Mouse (Mus musculus) ES-E14 (cell line): ENCODE measurements at regions not wholly inside any gene's neighbourhood (a gene's known extent, or its start where the extent isn't known, plus 50 kb on each side); places are given as distances from the start of the nearest gene placed in this dataset.
A peak's percentile ranks its signal among the peaks of the same experiment; 100 is the strongest.

Experiments
- DNase-seq: peaks from one replicate; pipeline ENCODE4 v3.0.0-alpha.2; 2013; ENCODE audit warnings: low read depth, low spot score
- H3K27ac ChIP-seq: 2 replicates; pipeline ENCODE4 v1.5.1; 2012; ENCODE audit warnings: low read depth, mild to moderate bottlenecking, low read length, moderate library complexity, mixed read lengths; ENCODE audit not compliant: poor library complexity, insufficient read depth, severe bottlenecking
- H3K36me3 ChIP-seq: 2 replicates; pipeline ENCODE4 v1.6.1; 2012; ENCODE audit warnings: mild to moderate bottlenecking, low read length, moderate library complexity, mixed read lengths; ENCODE audit not compliant: control insufficient read depth, poor library complexity, insufficient read depth, severe bottlenecking
- H3K4me1 ChIP-seq, 2 experiments: fragments of 150-350 bp in 1 of 2; sonication (generic) in 1 of 2; 2 replicates each; pipeline ENCODE4 v1.6.1; 2012; ENCODE audit warnings: low read length in 2 of 2, mild to moderate bottlenecking in 1 of 2, mixed read lengths in 1 of 2; ENCODE audit not compliant: control insufficient read depth in 2 of 2, insufficient read depth in 2 of 2, poor library complexity in 1 of 2
- H3K4me3 ChIP-seq, 2 experiments: fragments of 150-350 bp in 1 of 2; sonication (generic) in 1 of 2; 2 replicates each; pipeline ENCODE4 v1.5.1; 2012; ENCODE audit warnings: low read length in 2 of 2, low read depth in 1 of 2, mild to moderate bottlenecking in 1 of 2, mixed read lengths in 1 of 2; ENCODE audit not compliant: insufficient read depth in 1 of 2, poor library complexity in 1 of 2, severe bottlenecking in 1 of 2
- H3K9ac ChIP-seq: 2 replicates; pipeline ENCODE4 v1.6.1; 2012; ENCODE audit warnings: low read depth, mild to moderate bottlenecking, low read length, mixed read lengths; ENCODE audit not compliant: poor library complexity, insufficient read depth, severe bottlenecking
- H3K9me3 ChIP-seq: fragments of 150-350 bp; sonication (generic); 2 replicates; pipeline ENCODE4 v1.6.1; 2012; ENCODE audit warnings: low read depth, mild to moderate bottlenecking, low read length; ENCODE audit not compliant: control insufficient read depth, insufficient read depth
- CHD2 ChIP-seq: IDR thresholded peaks from 2 replicates; pipeline ENCODE4 v1.6.1; 2014; ENCODE audit warnings: mild to moderate bottlenecking, low read depth, low read length, inconsistent platforms
- HCFC1 ChIP-seq: IDR thresholded peaks from 2 replicates; pipeline ENCODE4 v1.6.1; 2012; ENCODE audit warnings: low read length, inconsistent platforms, borderline replicate concordance; ENCODE audit not compliant: insufficient read depth
- MAFK ChIP-seq: IDR thresholded peaks from 2 replicates; pipeline ENCODE4 v1.6.1; 2014; ENCODE audit warnings: mild to moderate bottlenecking, low read depth, low read length, inconsistent platforms; ENCODE audit not compliant: insufficient read depth
- ZC3H11A ChIP-seq: IDR thresholded peaks from 2 replicates; pipeline ENCODE4 v1.6.1; 2012; ENCODE audit warnings: low read depth, mild to moderate bottlenecking, inconsistent platforms, low read length, borderline replicate concordance
- ZNF384 ChIP-seq: IDR thresholded peaks from 2 replicates; pipeline ENCODE4 v1.6.1; 2012; ENCODE audit warnings: low read depth, low read length, inconsistent platforms
- in situ Hi-C, 2 experiments: fragments of 600-800 bp; cut with MboI; formaldehyde crosslinking; loops; one replicate each; pipeline ENCODE4 v1.15.1; 2025; ENCODE audit warnings: low sequenced_read_pairs in 2 of 2, inconsistent platforms in 1 of 2; ENCODE audit not compliant: unreplicated experiment in 2 of 2

DNA sequence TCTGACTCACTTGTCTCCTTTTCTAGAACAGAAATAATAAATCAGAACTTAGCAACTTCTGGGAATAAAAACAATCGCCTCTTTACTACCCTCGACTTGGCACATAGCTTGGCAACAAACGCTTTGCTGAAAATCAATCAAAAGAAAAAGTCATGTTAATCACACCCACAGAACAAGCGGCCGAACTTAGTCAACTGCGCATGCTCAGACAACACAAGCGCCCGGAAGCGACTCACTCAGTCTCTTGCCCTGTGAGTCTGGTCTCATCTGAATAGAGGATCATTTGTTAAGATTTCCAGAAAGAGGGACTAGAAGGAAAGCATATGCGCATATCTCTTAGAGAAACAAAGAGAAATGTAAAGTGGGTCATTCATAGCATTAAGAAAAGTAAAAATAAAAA lies 375.8 kb downstream of the Gpd2 start:
- Histone ChIP-seq H3K4me3 (no peak overlapping the region), H3K27ac (no peak overlapping the region), H3K9ac (no peak overlapping the region), H3K4me1 (no peaks in the 10 kb centered on the region), H3K9me3 (no peaks in the 10 kb centered on the region), H3K36me3 (no peaks in the 10 kb centered on the region)
- no peak for TF ChIP-seq ZNF384
- TF ChIP-seq MAFK, result no peak
- no peak for TF ChIP-seq CHD2
- no peak for TF ChIP-seq HCFC1
- no peak for TF ChIP-seq ZC3H11A
- in situ Hi-C loops, result no loop called here
- DNase-seq, result peak; percentile 7

DNA sequence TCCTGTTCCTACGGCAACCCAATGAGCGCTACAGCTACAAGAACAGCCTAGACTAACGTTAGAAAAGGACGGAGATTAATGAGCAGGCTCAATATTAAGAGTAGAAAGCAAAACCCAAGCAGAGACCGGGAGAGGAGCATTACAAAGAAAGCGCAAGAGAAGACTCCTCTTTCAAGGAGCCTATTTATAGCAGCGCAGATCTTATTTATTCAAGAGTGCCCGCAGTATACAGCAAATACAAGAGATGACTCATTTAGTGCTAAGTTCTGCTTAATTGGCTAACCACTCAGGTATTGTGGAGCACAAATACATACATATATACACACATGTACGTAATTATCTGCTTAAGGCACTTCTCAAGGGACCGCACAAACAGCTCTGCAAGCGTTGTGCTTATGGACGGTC lies 377.2 kb downstream of the Gpd2 start:
- H3K9me3 ChIP-seq, result no peaks in the 10 kb centered on the region
- H3K4me3 ChIP-seq, result no peak overlapping the region
- H3K36me3 ChIP-seq, result no peaks in the 10 kb centered on the region
- TF ChIP-seq ZC3H11A (no peak), MAFK (no peak), CHD2 (no peak), ZNF384 (no peak), HCFC1 (no peak)
- no peak overlapping the region for H3K27ac ChIP-seq
- in situ Hi-C loops, result no loop called here
- H3K4me1 ChIP-seq, result no peaks in the 10 kb centered on the region
- no peak for DNase-seq
- H3K9ac ChIP-seq, result no peak overlapping the region

DNA sequence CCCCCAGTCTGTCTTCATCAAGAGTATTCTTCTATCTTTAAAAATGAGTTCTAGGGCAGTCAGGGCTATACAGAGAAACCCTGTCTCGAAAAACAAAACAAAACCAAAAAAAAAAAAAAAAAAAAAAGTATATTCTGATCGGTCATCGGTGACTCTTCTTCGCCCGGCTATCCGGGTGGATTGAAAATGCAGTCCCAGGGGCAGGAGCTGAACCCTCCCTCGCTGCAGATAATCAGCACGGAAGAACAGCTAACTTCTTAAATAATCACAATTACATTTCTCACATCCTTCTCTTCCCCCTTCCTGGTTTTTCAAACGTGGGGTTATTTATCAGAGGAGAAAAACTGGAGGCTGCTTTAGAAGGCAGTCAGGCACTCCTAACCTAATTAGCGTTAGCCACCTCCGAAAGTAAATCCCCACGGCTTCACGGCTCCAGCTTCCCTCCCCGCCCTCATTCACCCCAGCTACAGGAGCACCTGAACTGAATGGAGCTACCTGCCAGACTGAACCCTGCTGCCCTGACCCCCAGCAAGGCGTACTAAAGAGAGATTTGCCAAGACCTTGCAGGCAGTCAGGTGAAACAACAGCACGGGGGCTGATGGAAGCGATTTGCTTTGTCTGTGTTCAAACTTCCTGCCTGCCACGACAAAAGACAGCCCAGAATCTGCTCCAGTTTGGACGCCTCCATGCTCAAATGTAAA lies 379.2 kb downstream of the Gpd2 start:
- H3K27ac ChIP-seq, result no peak overlapping the region
- H3K36me3 ChIP-seq, result no peaks in the 10 kb centered on the region
- peak overlapping the region in 1 of 2 experiments; percentile 3; a peak in 1 of 4 replicates for H3K4me3 ChIP-seq
- H3K9me3 ChIP-seq, result no peaks in the 10 kb centered on the region
- H3K4me1 ChIP-seq, result no peaks in the 10 kb centered on the region
- in situ Hi-C loops, result no loop called here
- H3K9ac ChIP-seq, result no peak overlapping the region
- TF ChIP-seq ZNF384 (no peak), ZC3H11A (no peak), HCFC1 (no peak), CHD2 (no peak), MAFK (no peak)
- no peak for DNase-seq

DNA sequence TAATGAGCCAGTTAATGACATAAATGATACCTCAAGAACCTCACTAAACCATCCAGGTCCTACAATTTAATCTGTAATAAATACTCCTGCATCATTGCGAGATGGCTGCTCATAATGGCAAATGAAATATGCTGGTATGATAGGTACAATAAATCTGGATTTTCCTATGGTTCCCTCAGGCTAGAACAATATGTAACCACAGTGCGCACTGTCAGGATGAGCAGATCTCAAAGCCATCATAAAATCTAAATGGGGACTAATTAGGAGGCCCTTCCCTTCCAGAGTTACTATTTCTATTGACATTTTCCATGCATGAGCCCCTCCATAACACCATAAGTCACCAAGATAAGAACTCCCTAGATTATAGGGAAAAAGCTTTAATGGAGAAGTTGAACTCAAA lies 379.8 kb downstream of the Gpd2 start:
- no peaks in the 10 kb centered on the region for H3K36me3 ChIP-seq
- no peak for DNase-seq
- no peaks in the 10 kb centered on the region for H3K9me3 ChIP-seq
- H3K4me3 ChIP-seq, result no peak overlapping the region
- H3K9ac ChIP-seq, result no peak overlapping the region
- H3K4me1 ChIP-seq, result no peaks in the 10 kb centered on the region
- no peak overlapping the region for H3K27ac ChIP-seq
- TF ChIP-seq MAFK (no peak), HCFC1 (no peak), CHD2 (no peak), ZNF384 (no peak), ZC3H11A (no peak)
- in situ Hi-C loops, result no loop called here

DNA sequence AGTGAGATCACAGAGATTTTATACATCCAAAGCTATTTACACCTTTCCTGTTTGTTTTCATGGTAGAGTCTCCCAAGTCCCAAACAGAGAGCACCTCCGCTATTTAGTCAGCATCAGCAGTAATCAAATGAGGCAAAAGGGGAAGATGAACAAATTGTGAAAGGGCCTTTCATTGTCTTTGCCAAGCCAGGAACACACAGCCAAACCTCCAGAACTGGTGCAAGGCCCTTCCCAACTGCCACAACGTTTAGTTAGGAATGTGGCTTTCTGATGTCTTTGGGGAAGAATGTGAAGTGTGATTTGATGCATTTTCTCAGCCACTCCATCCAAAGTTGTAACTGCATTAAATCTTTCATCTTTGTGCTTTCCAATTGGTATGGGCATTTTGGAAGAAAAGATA lies 353.6 kb upstream of the Galnt5 start:
- H3K4me3 ChIP-seq, result no peak overlapping the region
- H3K9me3 ChIP-seq, result no peaks in the 10 kb centered on the region
- in situ Hi-C loops, result no loop called here
- no peaks in the 10 kb centered on the region for H3K36me3 ChIP-seq
- TF ChIP-seq ZNF384 (no peak), CHD2 (no peak), MAFK (no peak)
- H3K9ac ChIP-seq, result no peak overlapping the region
- H3K4me1 ChIP-seq, result no peaks in the 10 kb centered on the region
- no peak for DNase-seq
- H3K27ac ChIP-seq, result no peak overlapping the region
